Mouse (Mus musculus): ENCODE results near the gene Pdzd2.

DNA sequence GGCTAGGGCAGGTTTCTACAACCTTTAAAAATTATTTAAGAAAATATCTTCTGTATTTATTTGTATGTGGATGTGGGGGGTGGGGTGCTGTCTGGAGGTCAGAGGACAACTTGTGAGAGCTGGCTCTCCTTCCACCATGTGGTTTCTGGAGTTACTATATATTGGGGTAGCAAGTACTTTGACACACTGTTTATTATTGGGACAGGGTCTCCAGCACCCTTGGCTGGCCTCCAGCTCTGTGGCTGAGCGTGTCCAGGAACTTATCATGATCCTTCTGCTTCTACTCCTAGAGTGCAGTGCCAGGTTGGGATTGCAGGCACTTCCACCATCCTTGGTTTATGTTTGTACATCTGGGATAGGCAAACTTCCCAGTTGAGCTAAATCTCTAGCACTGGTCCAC is 408.4 kb downstream of the Pdzd2 start:
- TF ChIP-seq POLR2A (IDR thresholded peaks at IDR 0.05; ENCODE audit: low read depth, low read length) (no peak), CTCF (IDR thresholded peaks at IDR 0.05; ENCODE audit: extremely low read depth, insufficient read length, insufficient replicate concordance, low read depth, low read length) (no peak)
